8 mouse cellular contexts compared by ENCODE assay signal in genomic region chr2:32096122-32096420, GRCm38 (mm10). TPM values are rescaled to one million over a fixed set of nuclear protein-coding genes. Genes with fewer than 3 reads are reported as not detected.
DNase-seq lines count a peak whose midpoint lies in the region; ATAC-seq and TF ChIP-seq lines count a peak whose summit lies in the region.

No protein-coding gene starts in this region.

- no peaks in the 10 kb centered on the region for H3K9me3 ChIP-seq in MEL (replicated peaks; ENCODE audit: insufficient read depth, low read length)
- no peaks in the 10 kb centered on the region for H3K9me3 ChIP-seq in forebrain, embryonic 15.5 days
- no peaks in the 10 kb centered on the region for H3K9me3 ChIP-seq in liver, embryonic 12.5 days (replicated peaks)

- WGBS in forebrain, embryonic 15.5 days, result 86% methylated on average over 10 of the region's 10 CpGs
- 88% methylated on average over 10 of the region's 10 CpGs for WGBS in liver, embryonic 12.5 days (ENCODE audit: insufficient replicate concordance)

- peaks cover 0 to 17% of the 10 kb centered on the region in 2 experiments; a peak in 2 of 4 replicates for H3K36me3 ChIP-seq in MEL (ENCODE audit: control insufficient read depth in 1 of 2, insufficient read depth in 2 of 2, low read length in 2 of 2)
- no peaks in the 10 kb centered on the region; the same call in 1 of the 2 replicates for H3K36me3 ChIP-seq in forebrain, embryonic 15.5 days
- 0 out of 2 replicates have a peak, but pooled peaks cover 5% of the 10 kb centered on the region for H3K36me3 ChIP-seq in liver, embryonic 12.5 days

- peak overlapping the region; percentile 93 for H3K9ac ChIP-seq in MEL (ENCODE audit: control insufficient read depth, low read depth, low read length, poor library complexity, severe bottlenecking)
- H3K9ac ChIP-seq in forebrain, embryonic 15.5 days (replicated peaks), result peak overlapping the region; percentile 58
- peak overlapping the region; percentile 56 for H3K9ac ChIP-seq in liver, embryonic 12.5 days

- DNase-seq in cerebellum, postnatal 4 days (ENCODE audit: low spot score in 2 of 2), result no peak
- DNase-seq in MEL (ENCODE audit: low read depth, low spot score), result no peak
- DNase-seq in embryo, embryonic 9.5 days (ENCODE audit: extremely low spot score), result no peak
- DNase-seq in ovary, postnatal 10 days (ENCODE audit: low spot score), result no peak
- no peak for DNase-seq in thymus, postnatal 10 days (ENCODE audit: low spot score in 2 of 2)

- no peak for TF ChIP-seq EP300 in MEL (IDR thresholded peaks at IDR 0.05; ENCODE audit: low read depth in 1 of 2, low read length in 2 of 2)

- TF ChIP-seq POLR2A in MEL (IDR thresholded peaks at IDR 0.05; ENCODE audit: control insufficient read depth in 1 of 2, insufficient read depth in 1 of 2, low read depth in 1 of 2, low read length in 2 of 2, poor library complexity in 1 of 2), result no peak

- 0 out of 2 replicates have a peak, but pooled peaks have one; percentile 38 for ATAC-seq in cerebellum, adult (ENCODE audit: insufficient number of reproducible peaks, low FRiP score, low TSS enrichment)
- 0 out of 2 replicates have a peak, but pooled peaks have one; percentile 1 for ATAC-seq in forebrain, embryonic 15.5 days (replicated peaks)
- no peak for ATAC-seq in liver, embryonic 12.5 days

- no peak for TF ChIP-seq RAD21 in MEL (IDR thresholded peaks at IDR 0.05; ENCODE audit: low read depth, low read length)

- peak overlapping the region; percentile 67 for H3K4me2 ChIP-seq in forebrain, embryonic 15.5 days (replicated peaks)
- peak overlapping the region; percentile 62 for H3K4me2 ChIP-seq in liver, embryonic 12.5 days

- peaks cover 2 to 26% of the 10 kb centered on the region in 2 experiments for H3K4me1 ChIP-seq in MEL (ENCODE audit: control insufficient read depth in 1 of 2, insufficient read depth in 2 of 2, low read length in 2 of 2)
- peaks cover 18% of the 10 kb centered on the region for H3K4me1 ChIP-seq in forebrain, embryonic 15.5 days
- peaks cover 50% of the 10 kb centered on the region for H3K4me1 ChIP-seq in liver, embryonic 12.5 days

- no peaks in the 10 kb centered on the region for H3K27me3 ChIP-seq in MEL (ENCODE audit: control insufficient read depth in 1 of 2, insufficient read depth in 2 of 2, low read length in 2 of 2)
- no peaks in the 10 kb centered on the region for H3K27me3 ChIP-seq in forebrain, embryonic 15.5 days
- H3K27me3 ChIP-seq in liver, embryonic 12.5 days (replicated peaks), result 0 out of 2 replicates have a peak, but pooled peaks cover 6% of the 10 kb centered on the region

- peak overlapping the region; percentile 66 to 85 for H3K4me3 ChIP-seq in MEL (ENCODE audit: control insufficient read depth in 1 of 2, insufficient read depth in 1 of 2, low read depth in 2 of 2, low read length in 2 of 2)
- peak overlapping the region; percentile 44 for H3K4me3 ChIP-seq in forebrain, embryonic 15.5 days
- H3K4me3 ChIP-seq in liver, embryonic 12.5 days, result peak overlapping the region; percentile 46

- no peak overlapping the region for H3K27ac ChIP-seq in MEL (ENCODE audit: control insufficient read depth, low read depth, low read length)
- H3K27ac ChIP-seq in forebrain, embryonic 15.5 days (replicated peaks), result peak overlapping the region; percentile 60; the same call in 1 of the 2 replicates
- no peak overlapping the region for H3K27ac ChIP-seq in liver, embryonic 12.5 days

- H3K79me2 ChIP-seq in MEL (ENCODE audit: control insufficient read depth, insufficient read depth, low read length, poor library complexity), result peaks cover 5% of the 10 kb centered on the region; the same call in 1 of the 2 replicates

- no peak for TF ChIP-seq CTCF in MEL (IDR thresholded peaks at IDR 0.05 in 2 of 3, conservative IDR thresholded peaks at IDR 0.05 in 1 of 3; ENCODE audit: control insufficient read depth in 1 of 3, insufficient read depth in 1 of 3, low read depth in 2 of 3, low read length in 3 of 3, poor library complexity in 1 of 3, severe bottlenecking in 1 of 3)

TF ChIP-seq in MEL, 35 proteins besides CTCF, POLR2A, EP300 and RAD21:
- TF ChIP-seq MAFK (IDR thresholded peaks at IDR 0.05; ENCODE audit: borderline replicate concordance, low read depth, low read length), result no peak
- TF ChIP-seq UBTF (IDR thresholded peaks at IDR 0.05; ENCODE audit: borderline replicate concordance, insufficient read depth, low read depth, low read length), result no peak
- no peak for TF ChIP-seq MAX (IDR thresholded peaks at IDR 0.05; ENCODE audit: low read length)
- no peak for TF ChIP-seq SIN3A (IDR thresholded peaks at IDR 0.05; ENCODE audit: low read length)
- no peak for TF ChIP-seq ZC3H11A (IDR thresholded peaks at IDR 0.05; ENCODE audit: low read depth, low read length)
- TF ChIP-seq MXI1 (IDR thresholded peaks at IDR 0.05; ENCODE audit: low read depth, low read length), result no peak
- no peak for TF ChIP-seq USF2 (IDR thresholded peaks at IDR 0.05; ENCODE audit: borderline replicate concordance in 1 of 2, insufficient read depth in 1 of 2, low read depth in 1 of 2, low read length in 2 of 2)
- no peak for TF ChIP-seq BHLHE40 (IDR thresholded peaks at IDR 0.05; ENCODE audit: borderline replicate concordance, low read depth, low read length)
TF ChIP-seq in MEL: peak in this region for 0.

RNA-seq across cellular contexts. Expression of gene Plpp7, which starts 0.7 kb away (rescaled TPM):
- total RNA-seq in MEL (2012; rRNA removed), result 7.3 and 7.6 TPM in 2 replicates
- 10 to 100 TPM in 1 of 2 experiments, not detected in 1; 15.1 TPM for polyA plus RNA-seq in MEL (2012; ENCODE audit: insufficient read depth in 1 of 2, insufficient read length in 2 of 2, low read depth in 1 of 2, low replicate concordance in 2 of 2, missing spikeins in 1 of 2)
- 16.4 and 17.0 TPM in 2 replicates for polyA plus RNA-seq in forebrain, embryonic 15.5 days (2015; fragmentation: Nextera tagmentation; extraction: Ambion mirVana)
- polyA plus RNA-seq in liver, embryonic 12.5 days (2016; fragmentation: Nextera tagmentation; extraction: Ambion mirVana), result 3.0 and 3.4 TPM in 2 replicates

RNA-seq across cellular contexts. Expression of gene Fam78a, which starts 11.4 kb away (rescaled TPM):
- total RNA-seq in MEL (2012; rRNA removed), result 10.7 and 16.0 TPM in 2 replicates
- polyA plus RNA-seq in MEL (2012; ENCODE audit: insufficient read depth in 1 of 2, insufficient read length in 2 of 2, low read depth in 1 of 2, low replicate concordance in 2 of 2, missing spikeins in 1 of 2), result 10 to 100 TPM in 1 of 2 experiments, not detected in 1; 17.4 TPM
- 0.46 and 0.54 TPM in 2 replicates for polyA plus RNA-seq in forebrain, embryonic 15.5 days (2015; fragmentation: Nextera tagmentation; extraction: Ambion mirVana)
- 22.4 and 22.6 TPM in 2 replicates for polyA plus RNA-seq in liver, embryonic 12.5 days (2016; fragmentation: Nextera tagmentation; extraction: Ambion mirVana)

RNA-seq across cellular contexts. Expression of gene Prrc2b, which starts 54.8 kb away (rescaled TPM):
- 14.8 and 18.4 TPM in 2 replicates for total RNA-seq in MEL (2012; rRNA removed)
- polyA plus RNA-seq in MEL (2012; ENCODE audit: insufficient read depth in 1 of 2, insufficient read length in 2 of 2, low read depth in 1 of 2, low replicate concordance in 2 of 2, missing spikeins in 1 of 2), result 10 to 100 TPM; 42.2 to 42.9 TPM
- polyA plus RNA-seq in forebrain, embryonic 15.5 days (2015; fragmentation: Nextera tagmentation; extraction: Ambion mirVana), result 76.2 and 88.8 TPM in 2 replicates
- polyA plus RNA-seq in liver, embryonic 12.5 days (2016; fragmentation: Nextera tagmentation; extraction: Ambion mirVana), result 20.8 and 23.6 TPM in 2 replicates
